Mouse (Mus musculus): ENCODE results near the gene Zfp414. TPM values are rescaled to one million over a fixed set of nuclear protein-coding genes. Genes with fewer than 3 reads are reported as not detected.
A peak's percentile ranks its signal among the peaks of the same experiment; 100 is the strongest.
"Not testable (repeated sequence)": the region's sequence is repeated elsewhere in the genome, so short reads cannot be mapped to it uniquely, and the experiment has no call there.

The Zfp414 gene
- polyA plus RNA-seq, 1 experiment from 2014 or later = 75.1 TPM

DNA sequence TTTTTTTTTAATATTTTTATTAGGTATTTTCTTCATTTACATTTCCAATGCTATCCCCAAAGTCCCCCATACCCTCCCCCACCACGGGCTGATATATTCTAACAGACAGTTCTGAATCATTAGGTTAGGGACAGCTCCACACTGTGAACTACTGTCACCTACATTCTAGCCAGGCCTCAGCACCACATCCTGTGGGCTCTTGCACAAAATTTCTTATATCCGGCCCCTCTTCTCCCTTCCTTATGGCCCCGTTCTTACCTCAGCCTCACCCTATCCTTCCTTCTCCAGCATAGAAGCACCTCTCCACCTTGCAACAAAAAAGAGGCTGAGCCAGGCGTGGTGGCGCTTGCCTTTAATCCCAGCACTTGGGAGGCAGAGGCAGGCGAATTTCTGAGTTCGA lies 18.3 kb upstream of the Zfp414 start:
- Histone ChIP-seq H3K27me3 (ENCODE audit: control insufficient read depth, insufficient read depth, low read depth, low read length) (no peaks in the 10 kb centered on the region), H3K4me3 (ENCODE audit: low read depth, low read length) (no peak overlapping the region), H3K27ac (ENCODE audit: low read length) (no peak overlapping the region), H3K9ac (ENCODE audit: low read depth, low read length) (no peak overlapping the region), H3K36me3 (ENCODE audit: control insufficient read depth, insufficient read depth, low read length) (no peaks in the 10 kb centered on the region), H3K4me1 (ENCODE audit: control insufficient read depth, insufficient read depth, low read length) (no peaks in the 10 kb centered on the region), H3K4me2 (ENCODE audit: low read length) (no peak overlapping the region), H3K9me3 (replicated peaks; ENCODE audit: control insufficient read depth, low read length, poor library complexity, severe bottlenecking) (no peaks in the 10 kb centered on the region)
- no peak for ATAC-seq
- 91% methylated on average over 7 of the region's 7 CpGs for WGBS

DNA sequence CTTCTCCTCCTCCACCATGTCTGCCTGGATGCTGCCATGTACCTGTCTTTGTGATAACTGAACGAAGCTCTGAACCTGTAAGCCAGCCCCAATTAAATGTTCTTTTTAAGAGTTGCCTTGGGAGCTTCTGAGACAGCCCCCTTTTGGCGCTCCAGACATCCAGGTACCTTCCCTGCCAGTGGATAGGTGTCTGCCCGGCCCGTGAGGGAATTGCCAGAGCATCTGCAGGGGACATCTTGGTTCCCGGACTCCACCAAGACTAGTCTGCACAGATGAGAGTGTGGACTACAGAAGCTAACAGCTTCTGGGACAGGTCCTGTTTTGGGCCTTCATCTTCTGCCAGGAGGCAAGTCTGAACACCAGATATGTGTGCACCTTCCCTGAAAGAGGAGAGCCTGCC lies 15.2 kb upstream of the Zfp414 start:
- WGBS = 92% methylated on average over 5 of the region's 5 CpGs
- not testable (repeated sequence) for H3K4me1 ChIP-seq (ENCODE audit: control insufficient read depth, insufficient read depth, low read length); H3K9me3 ChIP-seq (replicated peaks; ENCODE audit: control insufficient read depth, low read length, poor library complexity, severe bottlenecking); H3K4me2 ChIP-seq (ENCODE audit: low read length); ATAC-seq; H3K27me3 ChIP-seq (ENCODE audit: control insufficient read depth, insufficient read depth, low read depth, low read length); H3K27ac ChIP-seq (ENCODE audit: low read length); H3K36me3 ChIP-seq (ENCODE audit: control insufficient read depth, insufficient read depth, low read length); H3K4me3 ChIP-seq (ENCODE audit: low read depth, low read length); H3K9ac ChIP-seq (ENCODE audit: low read depth, low read length)

DNA sequence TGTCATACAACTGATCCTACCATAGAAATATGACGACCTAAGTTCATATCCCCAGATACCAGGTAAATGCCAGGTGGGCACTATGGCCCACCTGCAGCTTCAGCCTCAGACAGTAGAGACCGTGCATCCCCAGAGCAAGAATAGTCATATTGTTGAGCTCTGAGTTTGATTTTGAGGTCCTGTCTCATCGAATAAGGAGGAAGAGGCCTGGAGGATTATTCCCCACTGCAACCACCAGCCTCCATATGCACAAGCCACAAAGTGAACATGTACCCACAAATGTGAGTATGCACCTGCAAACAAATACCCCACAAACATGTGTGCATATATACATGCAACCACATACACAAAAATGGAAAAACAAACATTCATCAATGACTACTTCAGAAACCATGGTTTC lies 1.6 kb upstream of the Zfp414 start:
- Histone ChIP-seq H3K36me3 (ENCODE audit: control insufficient read depth, insufficient read depth, low read length) (peaks cover 3% of the 10 kb centered on the region), H3K9ac (ENCODE audit: low read depth, low read length) (no peak overlapping the region), H3K4me1 (ENCODE audit: control insufficient read depth, insufficient read depth, low read length) (peaks cover 19% of the 10 kb centered on the region), H3K27me3 (ENCODE audit: control insufficient read depth, insufficient read depth, low read depth, low read length) (no peaks in the 10 kb centered on the region), H3K4me3 (ENCODE audit: low read depth, low read length) (no peak overlapping the region), H3K4me2 (ENCODE audit: low read length) (no peak overlapping the region), H3K27ac (ENCODE audit: low read length) (no peak overlapping the region), H3K9me3 (replicated peaks; ENCODE audit: control insufficient read depth, low read length, poor library complexity, severe bottlenecking) (no peaks in the 10 kb centered on the region)
- 95% methylated on average over 3 of the region's 3 CpGs for WGBS
- no peak for ATAC-seq

DNA sequence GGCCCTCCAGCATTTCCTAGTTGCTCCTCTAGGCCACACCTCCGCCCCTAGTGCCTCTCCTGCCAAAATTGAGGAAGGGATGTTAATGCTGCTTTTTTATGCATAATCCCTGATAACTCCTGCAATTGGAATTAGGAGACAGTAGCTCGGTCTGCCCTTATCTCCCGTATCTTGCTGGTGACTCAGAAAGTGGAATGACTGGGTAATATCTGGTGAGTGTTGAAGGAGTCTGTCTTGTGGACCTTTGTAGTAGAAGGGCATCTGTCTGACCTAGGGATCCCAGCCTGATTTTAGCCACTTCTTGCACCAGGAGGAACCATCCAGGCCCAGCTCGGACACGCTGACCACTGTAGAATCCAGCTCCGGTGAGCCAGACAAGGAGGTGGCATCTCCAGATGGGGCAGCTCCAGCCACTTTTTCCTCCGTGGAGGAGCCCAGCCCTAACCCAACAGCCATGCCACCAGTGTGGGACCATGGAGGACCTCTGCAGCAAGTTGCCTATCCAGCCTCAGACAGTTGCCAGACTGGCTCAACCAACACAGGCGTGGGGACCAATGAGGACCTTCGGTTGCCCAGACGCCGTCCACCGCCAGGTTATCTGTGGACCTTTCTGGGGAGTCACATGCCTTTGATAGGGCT lies 716 bp downstream of the Zfp414 start:
- Histone ChIP-seq H3K27ac (ENCODE audit: low read length) (peak overlapping the region; percentile 98), H3K9me3 (replicated peaks; ENCODE audit: control insufficient read depth, low read length, poor library complexity, severe bottlenecking) (no peaks in the 10 kb centered on the region), H3K27me3 (ENCODE audit: control insufficient read depth, insufficient read depth, low read depth, low read length) (no peaks in the 10 kb centered on the region), H3K9ac (ENCODE audit: low read depth, low read length) (peak overlapping the region; percentile 87), H3K4me2 (ENCODE audit: low read length) (peak overlapping the region; percentile 89), H3K4me3 (ENCODE audit: low read depth, low read length) (peak overlapping the region; percentile 73), H3K36me3 (ENCODE audit: control insufficient read depth, insufficient read depth, low read length) (peaks cover 3% of the 10 kb centered on the region), H3K4me1 (ENCODE audit: control insufficient read depth, insufficient read depth, low read length) (peaks cover 19% of the 10 kb centered on the region)
- peak; percentile 27 for ATAC-seq
- 75% methylated on average over 12 of the region's 12 CpGs for WGBS

DNA sequence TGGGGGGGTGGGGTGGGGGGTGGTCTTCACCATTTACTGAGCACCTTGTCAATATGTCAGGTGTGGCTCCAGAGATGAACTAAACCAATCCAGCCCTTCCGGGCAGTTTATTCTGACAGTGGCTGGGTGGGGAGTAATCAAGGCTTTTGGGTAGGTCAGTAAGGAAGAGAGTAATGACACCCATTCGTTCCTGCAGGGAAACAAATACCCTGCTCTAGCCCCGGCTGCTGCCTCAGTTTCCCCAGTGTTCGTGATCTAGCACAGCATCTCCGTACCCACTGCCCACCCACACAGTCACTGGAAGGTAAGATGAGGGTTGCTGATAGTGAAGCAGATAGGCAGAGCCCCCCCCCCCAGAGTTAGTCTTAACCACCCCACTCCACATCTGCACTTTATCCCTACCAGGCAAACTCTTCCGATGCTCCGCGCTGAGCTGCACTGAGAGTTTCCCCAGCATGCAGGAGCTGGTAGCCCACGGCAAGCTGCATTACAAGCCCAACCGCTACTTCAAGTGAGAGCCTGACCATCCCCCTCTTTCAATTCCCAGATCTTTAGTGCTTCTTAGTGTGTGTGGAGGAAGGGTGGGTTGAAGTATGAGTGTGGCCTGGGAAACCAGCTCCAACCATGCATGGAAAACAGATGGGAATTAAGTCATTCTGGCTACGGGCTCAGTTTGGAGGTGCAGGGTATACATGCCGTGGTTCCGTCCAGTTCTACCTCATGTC lies 1.4 kb downstream of the Zfp414 start:
- H3K27ac ChIP-seq (ENCODE audit: low read length) = no peak overlapping the region
- H3K4me1 ChIP-seq (ENCODE audit: control insufficient read depth, insufficient read depth, low read length) = peaks cover 19% of the 10 kb centered on the region
- H3K36me3 ChIP-seq (ENCODE audit: control insufficient read depth, insufficient read depth, low read length) = peaks cover 3% of the 10 kb centered on the region
- H3K4me3 ChIP-seq (ENCODE audit: low read depth, low read length) = no peak overlapping the region
- no peak for ATAC-seq
- no peaks in the 10 kb centered on the region for H3K27me3 ChIP-seq (ENCODE audit: control insufficient read depth, insufficient read depth, low read depth, low read length)
- no peak overlapping the region for H3K9ac ChIP-seq (ENCODE audit: low read depth, low read length)
- WGBS = 82% methylated on average over 13 of the region's 13 CpGs
- H3K4me2 ChIP-seq (ENCODE audit: low read length) = peak overlapping the region; percentile 89
- no peaks in the 10 kb centered on the region for H3K9me3 ChIP-seq (replicated peaks; ENCODE audit: control insufficient read depth, low read length, poor library complexity, severe bottlenecking)

DNA sequence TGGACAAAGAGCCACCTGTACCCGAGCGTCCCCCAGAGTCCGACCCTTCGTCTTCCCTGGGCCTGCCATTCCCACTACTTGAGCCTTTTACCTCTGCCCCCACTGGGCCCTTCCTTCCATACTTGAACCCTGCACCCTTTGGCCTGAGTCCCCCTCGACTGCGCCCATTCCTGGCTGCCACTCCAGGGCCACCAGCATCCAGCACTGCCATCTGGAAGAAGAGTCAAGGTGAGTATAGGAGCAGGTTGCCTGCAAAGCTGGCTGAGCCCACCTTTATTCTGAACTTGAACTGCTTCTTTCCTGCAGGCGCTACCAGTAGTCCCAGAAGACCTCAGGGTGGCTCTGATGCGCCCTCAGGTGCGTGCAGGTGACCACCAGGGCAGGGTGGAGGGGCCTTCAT lies 2.3 kb downstream of the Zfp414 start:
- WGBS = 95% methylated on average over 9 of the region's 9 CpGs

DNA sequence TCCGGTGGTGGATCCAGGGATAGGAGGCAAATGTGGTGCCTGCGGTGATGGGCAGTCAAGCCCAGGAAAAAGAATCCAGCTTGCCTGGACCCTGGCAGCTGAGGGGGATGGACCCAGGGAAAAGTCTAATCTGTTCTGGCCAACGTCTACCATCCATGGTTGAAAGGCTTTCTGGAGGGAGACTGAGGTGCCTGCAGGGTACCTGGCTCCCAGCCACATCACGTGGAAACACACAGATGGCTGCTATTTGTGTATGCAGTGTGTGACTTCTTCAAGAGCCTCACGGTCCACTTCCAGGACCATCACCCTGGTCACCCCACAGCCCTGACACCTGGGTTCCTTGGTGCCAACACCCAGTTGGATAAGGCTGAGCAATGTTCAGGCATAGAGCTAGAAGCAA lies 2.9 kb downstream of the Zfp414 start:
- Histone ChIP-seq H3K4me2 (ENCODE audit: low read length) (no peak overlapping the region), H3K9me3 (replicated peaks; ENCODE audit: control insufficient read depth, low read length, poor library complexity, severe bottlenecking) (no peaks in the 10 kb centered on the region), H3K4me1 (ENCODE audit: control insufficient read depth, insufficient read depth, low read length) (peaks cover 19% of the 10 kb centered on the region), H3K9ac (ENCODE audit: low read depth, low read length) (no peak overlapping the region), H3K36me3 (ENCODE audit: control insufficient read depth, insufficient read depth, low read length) (peaks cover 3% of the 10 kb centered on the region), H3K27me3 (ENCODE audit: control insufficient read depth, insufficient read depth, low read depth, low read length) (no peaks in the 10 kb centered on the region), H3K4me3 (ENCODE audit: low read depth, low read length) (no peak overlapping the region), H3K27ac (ENCODE audit: low read length) (no peak overlapping the region)
- WGBS = 79% methylated on average over 5 of the region's 5 CpGs
- no peak for ATAC-seq

More for the DNA sequence above, 2.3 kb downstream of the Zfp414 start:
- Histone ChIP-seq H3K4me2 (ENCODE audit: low read length) (no peak overlapping the region), H3K9ac (ENCODE audit: low read depth, low read length) (no peak overlapping the region), H3K9me3 (replicated peaks; ENCODE audit: control insufficient read depth, low read length, poor library complexity, severe bottlenecking) (no peaks in the 10 kb centered on the region), H3K4me3 (ENCODE audit: low read depth, low read length) (no peak overlapping the region), H3K4me1 (ENCODE audit: control insufficient read depth, insufficient read depth, low read length) (peaks cover 19% of the 10 kb centered on the region), H3K27me3 (ENCODE audit: control insufficient read depth, insufficient read depth, low read depth, low read length) (no peaks in the 10 kb centered on the region), H3K36me3 (ENCODE audit: control insufficient read depth, insufficient read depth, low read length) (peaks cover 3% of the 10 kb centered on the region), H3K27ac (ENCODE audit: low read length) (no peak overlapping the region; the same call in 1 of the 2 replicates)
- ATAC-seq = no peak

DNA sequence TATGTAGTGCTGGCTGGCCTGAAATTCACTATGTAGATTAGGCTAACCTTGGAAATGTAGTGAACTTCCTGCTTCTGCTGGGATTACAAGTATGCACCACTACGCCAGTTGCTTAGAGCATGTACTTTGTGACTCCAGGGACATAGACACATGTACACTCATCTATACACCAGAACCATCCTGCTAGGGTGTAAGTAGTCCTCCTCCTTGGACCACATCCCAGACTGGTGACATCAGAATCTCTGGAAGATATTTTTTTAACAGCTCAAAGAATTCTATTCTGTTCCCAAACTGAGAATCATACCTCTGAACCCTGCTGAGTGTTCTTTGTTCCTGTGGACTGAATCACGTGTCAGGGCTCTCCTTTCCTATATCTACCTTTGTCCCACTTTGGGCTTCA lies 8.1 kb downstream of the Zfp414 start:
- H3K4me3 ChIP-seq (ENCODE audit: low read depth, low read length) = no peak overlapping the region
- 83% methylated on average over 2 of the region's 2 CpGs for WGBS
- H3K4me1 ChIP-seq (ENCODE audit: control insufficient read depth, insufficient read depth, low read length) = no peaks in the 10 kb centered on the region
- ATAC-seq = no peak
- no peaks in the 10 kb centered on the region for H3K9me3 ChIP-seq (replicated peaks; ENCODE audit: control insufficient read depth, low read length, poor library complexity, severe bottlenecking)
- no peaks in the 10 kb centered on the region for H3K27me3 ChIP-seq (ENCODE audit: control insufficient read depth, insufficient read depth, low read depth, low read length)
- H3K4me2 ChIP-seq (ENCODE audit: low read length) = no peak overlapping the region
- H3K27ac ChIP-seq (ENCODE audit: low read length) = no peak overlapping the region
- H3K9ac ChIP-seq (ENCODE audit: low read depth, low read length) = no peak overlapping the region
- no peaks in the 10 kb centered on the region; the same call in 1 of the 2 replicates for H3K36me3 ChIP-seq (ENCODE audit: control insufficient read depth, insufficient read depth, low read length)

DNA sequence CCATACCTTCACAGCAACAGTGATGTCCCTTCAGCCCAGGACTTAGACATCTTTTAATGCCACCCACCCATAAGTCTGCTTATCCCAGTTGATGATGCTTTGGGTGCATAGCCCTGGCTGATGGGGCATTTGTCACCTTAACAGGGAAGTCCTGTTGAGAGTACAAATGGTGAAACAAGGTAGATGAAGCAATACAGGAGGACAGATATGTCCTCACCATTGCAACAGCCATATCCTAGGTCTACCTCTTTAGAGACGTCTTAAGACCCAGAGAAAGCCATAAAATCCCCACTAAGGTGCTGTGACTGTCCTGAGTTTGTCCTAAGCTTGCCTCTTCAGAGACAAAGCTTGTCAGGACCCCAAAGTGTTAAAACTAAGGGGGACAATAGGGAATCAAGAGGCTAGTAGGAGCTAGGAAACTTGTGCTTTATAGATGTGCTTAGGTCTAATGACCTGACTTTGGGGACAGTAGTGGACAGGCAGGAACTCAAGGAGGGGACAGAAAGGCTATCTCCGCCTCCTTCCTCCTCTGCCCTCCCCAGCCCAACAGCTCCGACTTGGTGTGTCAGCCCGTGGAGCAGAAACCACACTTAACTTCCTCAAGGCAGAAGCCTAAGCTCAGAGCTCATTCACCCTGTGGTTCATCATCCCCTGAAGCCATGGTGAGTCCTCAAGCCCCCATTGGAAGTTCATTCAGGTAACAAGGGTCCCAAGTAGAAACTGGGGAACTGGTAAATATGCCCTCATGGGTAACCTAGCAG lies 8.8 kb downstream of the Zfp414 start, which contains the start of gene Pram1:
Gene Pram1 (plus strand): TSS at position 541 of the 761 bp plus-strand sequence.
- no peak within 1 kb of the TSS for H3K9ac ChIP-seq (ENCODE audit: low read depth, low read length)
- no peaks in the 10 kb centered on the region for H3K9me3 ChIP-seq (replicated peaks; ENCODE audit: control insufficient read depth, low read length, poor library complexity, severe bottlenecking)
- H3K27me3 ChIP-seq (ENCODE audit: control insufficient read depth, insufficient read depth, low read depth, low read length) = no peaks in the 10 kb centered on the region
- H3K4me3 ChIP-seq (ENCODE audit: low read depth, low read length) = no peak within 1 kb of the TSS
- ATAC-seq = no peak
- 93% methylated on average over 4 of the region's 4 CpGs for WGBS
- H3K4me1 ChIP-seq (ENCODE audit: control insufficient read depth, insufficient read depth, low read length) = no peaks in the 10 kb centered on the region
- H3K27ac ChIP-seq (ENCODE audit: low read length) = no peak within 1 kb of the TSS
- no peaks in the 10 kb centered on the region; the same call in 1 of the 2 replicates for H3K36me3 ChIP-seq (ENCODE audit: control insufficient read depth, insufficient read depth, low read length)
- no peak within 1 kb of the TSS for H3K4me2 ChIP-seq (ENCODE audit: low read length)

All from midbrain, embryonic 16.5 days (tissue).